Mouse (Mus musculus) 3T3-L1 (cell line): ENCODE measurements at regions not wholly inside any gene's neighbourhood (a gene's known extent, or its start where the extent isn't known, plus 50 kb on each side); places are given as distances from the start of the nearest gene placed in this dataset.
A peak's percentile ranks its signal among the peaks of the same experiment; 100 is the strongest.

Experiments used
- DNase-seq: peaks from one replicate; pipeline ENCODE4 v3.0.0-alpha.2; 2015; ENCODE audit warnings: low read depth, low spot score

DNA sequence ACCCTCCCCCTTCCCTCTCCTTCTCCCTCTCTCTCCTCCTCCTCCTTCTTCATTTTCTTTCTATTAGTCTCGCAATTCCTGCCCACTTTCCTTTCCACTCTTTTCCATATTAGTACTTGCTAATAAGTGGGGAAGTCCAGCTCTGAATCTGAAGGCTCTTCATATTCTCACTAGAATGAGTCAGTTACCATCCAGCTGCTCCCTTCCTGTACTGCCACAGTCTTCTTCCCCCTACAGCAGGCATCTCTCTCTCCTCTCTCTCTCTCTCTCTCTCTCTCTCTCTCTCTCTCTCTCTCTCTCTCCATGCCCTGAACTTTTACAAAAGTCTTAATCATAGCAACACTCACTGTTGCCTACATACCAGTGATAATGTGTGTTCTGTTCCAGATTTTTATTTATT lies 226.6 kb upstream of the Pter start:
- peak; percentile 38 for DNase-seq

DNA sequence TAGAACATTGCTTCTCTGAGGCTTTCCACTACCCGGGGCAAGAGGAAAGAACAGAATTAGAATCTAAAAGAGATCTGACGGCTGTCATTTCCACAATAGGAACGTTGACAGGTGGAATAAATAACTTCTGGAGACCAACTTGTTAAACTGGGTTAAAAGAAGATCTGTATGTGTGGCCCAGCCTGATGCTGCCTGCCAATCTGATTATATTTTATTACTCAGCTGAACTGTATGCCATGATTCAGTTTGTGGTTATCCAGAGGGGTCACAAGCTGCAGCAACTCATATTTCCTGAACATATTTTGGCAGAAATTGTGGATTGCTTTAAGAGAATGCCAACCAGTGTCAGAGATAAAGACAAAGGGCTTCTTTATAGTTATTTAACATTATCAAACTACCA lies 224.5 kb upstream of the Pter start:
- peak; percentile 90 for DNase-seq

DNA sequence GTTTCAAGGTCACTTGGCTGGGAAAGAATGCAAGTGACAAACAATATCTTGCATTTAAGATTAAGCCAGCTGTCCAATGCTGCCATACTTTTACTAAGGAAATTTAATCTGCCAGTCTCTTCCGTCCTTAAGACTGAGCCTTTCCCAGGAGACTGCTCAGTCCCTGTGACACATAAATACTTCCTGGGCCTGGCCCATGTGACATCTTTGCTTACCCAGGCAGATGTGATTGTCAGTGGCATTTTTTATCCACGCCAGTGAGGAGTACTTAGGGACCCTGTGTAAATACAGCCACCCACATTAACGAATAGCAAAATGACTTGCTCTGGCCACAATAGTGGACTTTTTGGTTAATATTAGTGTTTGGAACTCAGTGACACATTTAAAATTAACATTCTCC lies 216.3 kb upstream of the Pter start:
- DNase-seq: no peak

DNA sequence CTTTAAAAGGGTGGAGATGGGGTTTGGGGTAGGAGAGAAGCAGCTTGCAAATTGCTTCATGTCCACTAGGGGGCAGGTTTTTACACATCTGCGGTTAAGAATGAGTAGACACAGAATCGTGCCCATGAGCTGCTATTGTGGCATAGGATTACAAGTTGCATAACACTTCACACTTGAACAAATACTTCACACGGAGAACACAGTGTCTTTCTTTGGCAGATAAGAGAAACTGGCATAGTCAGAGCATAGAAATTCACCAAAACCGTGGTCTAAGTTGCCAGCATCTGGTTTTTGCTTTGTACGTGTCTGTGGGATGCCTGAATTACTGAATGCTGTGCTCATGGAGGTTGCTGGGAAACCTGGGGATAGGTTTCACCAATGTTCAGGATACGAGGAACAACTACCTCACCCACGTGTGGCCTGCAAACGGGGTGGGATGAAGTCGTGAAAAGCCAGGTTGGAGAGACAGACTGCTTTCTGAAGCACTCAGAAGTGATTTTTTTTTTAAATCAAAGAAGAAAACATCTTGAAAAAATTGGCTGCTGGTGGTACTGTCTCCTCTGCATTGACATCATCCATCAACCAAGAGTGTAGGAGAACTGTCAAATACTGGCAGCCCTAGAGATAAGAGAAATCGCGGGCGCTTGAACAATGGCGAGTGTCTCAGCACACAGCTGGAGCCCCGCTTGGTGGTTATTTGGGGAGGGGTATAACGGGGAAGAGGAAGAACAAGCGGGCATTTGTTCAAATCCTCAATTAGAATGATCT lies 214.5 kb upstream of the Pter start:
- peak; percentile 86 for DNase-seq

DNA sequence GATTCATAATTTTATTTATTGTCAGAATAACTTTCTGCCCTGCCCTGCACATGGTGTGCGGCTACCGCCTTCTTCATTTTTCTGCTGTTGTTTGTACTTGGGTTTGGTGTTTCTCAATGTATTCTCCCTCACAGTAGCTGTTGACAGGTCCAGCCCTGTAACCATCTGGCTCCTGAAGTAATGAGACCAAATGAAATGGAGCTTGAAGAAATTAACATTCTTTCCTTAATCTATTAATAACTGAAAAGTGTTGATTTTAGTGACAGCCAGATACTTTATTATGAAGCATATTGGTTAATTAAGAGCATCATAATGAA lies 214.0 kb upstream of the Pter start:
- DNase-seq: peak; percentile 19

DNA sequence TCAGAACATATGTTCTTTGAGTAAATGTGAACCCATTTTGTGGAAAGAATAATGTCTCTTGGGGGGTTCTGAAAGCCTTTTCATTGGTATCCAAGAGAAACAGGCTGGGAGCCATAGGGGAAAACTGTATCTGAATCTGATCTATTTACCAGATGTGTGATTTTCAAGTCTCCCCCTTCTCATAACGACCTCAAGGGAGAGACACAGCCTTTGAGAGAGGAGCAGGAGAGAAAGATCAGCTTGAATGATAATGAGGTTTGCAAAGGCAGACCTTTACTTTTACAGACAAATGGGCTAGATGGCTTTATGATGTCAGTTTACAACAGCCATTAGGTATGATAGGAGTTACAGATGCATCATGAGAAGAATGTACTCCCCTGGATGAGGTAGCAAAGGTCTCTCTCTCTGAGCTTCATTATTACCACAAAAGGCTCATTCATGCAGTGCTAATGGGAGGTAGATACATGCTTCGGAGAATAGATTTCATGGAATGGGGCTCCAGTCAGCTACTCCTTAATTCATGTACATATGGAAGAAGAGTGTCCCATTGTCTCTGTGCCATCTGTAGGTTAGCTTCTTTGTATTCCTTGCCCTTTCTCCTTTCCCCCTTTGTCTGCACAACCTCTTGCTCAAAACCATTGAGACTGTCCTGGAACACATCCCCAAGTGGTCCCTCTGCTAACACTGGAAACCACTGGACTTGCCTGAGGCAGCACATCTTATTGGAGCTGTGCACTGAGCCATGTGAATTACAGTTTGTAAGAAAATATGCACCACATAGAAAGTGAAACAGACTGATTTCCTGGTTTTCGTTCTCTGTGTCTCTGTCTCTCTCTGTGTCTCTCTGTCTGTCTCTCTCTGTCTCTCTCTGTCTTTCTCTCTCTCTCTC lies 207.5 kb upstream of the Pter start:
- no peak for DNase-seq

DNA sequence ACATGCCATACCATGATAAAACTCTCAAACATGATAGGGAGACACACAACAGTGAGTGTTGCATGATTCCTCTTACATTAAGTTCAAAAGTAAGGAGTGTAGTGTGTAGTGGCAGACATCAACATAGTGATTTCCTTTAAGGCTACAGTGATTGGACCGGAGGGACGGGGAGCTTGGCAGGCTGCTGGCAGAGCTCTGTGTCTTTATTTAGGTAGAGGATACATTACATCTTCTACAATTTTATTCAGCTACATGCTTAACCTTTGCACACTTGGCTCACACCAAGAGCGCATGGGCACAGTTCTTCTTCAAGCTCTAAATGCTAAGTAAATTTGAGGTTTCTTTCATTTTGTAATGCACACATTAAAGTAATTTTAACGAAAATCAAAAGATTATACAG lies 194.6 kb upstream of the Pter start:
- no peak for DNase-seq

DNA sequence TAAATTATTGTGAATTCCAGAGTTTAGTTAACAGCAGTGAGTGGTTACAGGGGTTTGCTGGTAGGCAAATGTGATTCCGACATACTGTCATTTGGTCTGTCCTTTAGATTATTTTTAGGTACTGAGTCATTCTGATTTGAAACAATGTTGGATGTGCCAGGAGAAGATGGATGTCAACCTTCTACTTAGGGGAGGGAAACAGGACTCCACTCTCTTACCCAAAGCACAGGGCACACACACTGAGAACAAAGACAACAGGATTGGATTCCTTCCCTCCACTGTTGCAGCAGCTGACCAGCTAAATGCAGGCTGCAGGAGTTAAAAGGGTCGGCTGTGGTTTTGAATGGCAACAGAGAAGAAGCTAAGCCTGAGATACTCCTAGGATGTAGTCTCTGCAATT lies 186.7 kb upstream of the Pter start:
- DNase-seq: peak; percentile 56

DNA sequence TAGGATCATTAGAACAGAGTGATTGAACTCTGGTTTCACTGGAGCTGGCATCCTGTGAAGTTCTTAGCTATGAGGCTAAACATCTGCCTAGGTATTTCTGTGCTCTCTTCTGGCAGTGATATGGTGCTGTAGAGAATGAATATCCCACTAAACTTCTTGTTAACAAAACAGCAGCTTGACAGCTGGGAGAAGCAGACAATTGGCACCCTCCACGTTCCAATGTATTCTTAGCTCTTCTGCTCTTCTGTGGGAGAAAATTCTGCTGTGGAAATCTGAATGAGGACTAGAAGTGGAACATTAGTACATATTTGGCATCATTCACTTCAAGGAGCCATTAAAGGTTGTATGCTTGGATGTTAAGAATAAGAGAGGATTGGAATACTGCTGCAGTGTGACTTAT lies 177.0 kb upstream of the Pter start:
- no peak for DNase-seq

DNA sequence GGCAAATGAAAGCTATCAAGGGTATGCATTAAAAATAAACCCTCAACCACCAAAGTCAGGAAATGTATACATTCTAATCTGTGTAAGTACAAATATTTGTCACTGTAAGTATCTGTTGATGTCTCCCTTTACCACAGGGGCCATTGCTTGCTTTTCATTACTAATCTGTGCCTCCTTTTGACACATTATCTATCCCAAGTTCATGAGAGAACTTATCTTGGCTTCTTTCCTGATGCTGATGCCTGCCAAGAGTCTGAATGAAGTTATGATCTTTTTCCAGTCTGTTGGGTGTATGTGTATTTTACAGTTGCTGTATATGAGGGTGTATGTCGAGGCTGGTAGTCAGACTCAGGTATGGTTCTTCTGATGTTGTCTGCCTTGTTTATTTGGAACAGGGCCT lies 165.0 kb upstream of the Pter start:
- DNase-seq: peak; percentile 46

DNA sequence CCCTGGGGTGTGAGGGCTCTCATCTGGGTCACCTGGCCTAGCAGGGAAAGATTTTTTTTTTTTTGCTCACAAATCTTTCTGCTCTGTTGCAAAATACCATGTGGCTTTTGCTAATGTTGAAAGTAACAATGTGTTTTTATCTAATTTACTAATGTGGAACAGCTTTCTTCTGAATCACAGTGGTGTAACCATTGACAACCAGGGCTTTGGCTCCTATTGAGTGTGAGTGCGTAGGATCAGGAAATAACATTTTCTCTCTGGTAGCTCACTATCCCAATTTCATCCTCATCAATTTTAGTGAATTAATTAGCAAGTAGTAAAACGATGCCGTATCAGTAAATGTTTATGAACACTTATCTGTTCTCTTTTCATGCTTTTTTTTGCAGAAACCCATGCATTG lies 163.9 kb upstream of the Pter start:
- DNase-seq: no peak

DNA sequence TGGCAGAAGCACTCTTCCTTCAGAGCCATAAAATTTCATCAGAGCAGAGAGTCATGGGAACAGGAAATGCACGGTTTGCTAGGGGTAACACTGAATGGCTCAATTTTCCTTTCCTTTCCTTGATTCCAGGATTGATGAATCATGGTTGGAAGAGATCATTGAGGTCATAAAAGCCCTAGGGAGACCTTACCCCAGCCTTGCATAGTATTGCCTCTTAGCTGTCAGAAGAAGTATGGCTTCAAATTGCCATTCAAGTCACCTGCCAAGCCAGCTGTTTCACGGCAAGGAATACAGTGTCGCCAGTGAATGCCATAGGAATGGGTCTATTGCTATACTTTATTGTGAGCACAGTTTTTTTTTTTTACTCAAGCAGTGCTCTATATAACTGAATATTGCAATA lies 162.4 kb upstream of the Pter start:
- peak; percentile 82 for DNase-seq

DNA sequence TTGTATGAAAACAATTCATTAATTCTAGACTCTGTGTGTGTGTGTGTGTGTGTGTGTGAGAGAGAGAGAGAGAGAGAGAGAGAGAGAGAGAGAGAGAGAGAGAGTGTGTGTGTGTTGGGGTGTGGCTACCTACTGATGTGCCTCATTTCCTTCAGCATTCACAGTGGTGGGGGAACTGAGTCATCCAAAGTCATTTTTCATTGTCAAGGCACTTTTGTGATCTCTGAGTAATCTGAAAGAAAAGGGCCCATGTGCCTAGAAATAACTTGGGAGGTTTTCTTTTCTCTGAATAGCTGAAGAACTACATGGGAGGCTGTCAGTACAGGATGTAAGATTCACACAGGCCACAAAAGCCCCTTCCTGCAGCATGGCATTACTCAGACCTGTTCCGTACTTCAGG lies 159.3 kb upstream of the Pter start:
- peak; percentile 95 for DNase-seq

DNA sequence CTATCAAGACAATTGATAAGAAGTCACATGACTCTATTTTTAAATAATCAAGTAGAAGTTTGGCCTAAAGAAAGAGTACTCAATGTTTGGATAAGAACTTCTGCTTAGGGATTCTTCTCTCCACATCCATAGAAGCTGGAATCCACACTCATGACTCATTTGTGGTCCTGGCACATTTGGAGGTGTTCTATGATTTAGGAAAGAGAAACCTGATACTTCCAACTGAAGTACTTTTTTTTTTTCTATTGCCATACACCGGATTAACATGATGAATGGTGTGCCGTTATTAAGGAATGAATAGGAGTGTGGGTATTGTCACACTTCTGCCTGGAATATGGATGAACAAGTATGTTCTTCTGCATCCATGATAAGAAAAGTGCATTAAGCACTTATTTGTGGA lies 158.5 kb upstream of the Pter start:
- DNase-seq: peak; percentile 95

DNA sequence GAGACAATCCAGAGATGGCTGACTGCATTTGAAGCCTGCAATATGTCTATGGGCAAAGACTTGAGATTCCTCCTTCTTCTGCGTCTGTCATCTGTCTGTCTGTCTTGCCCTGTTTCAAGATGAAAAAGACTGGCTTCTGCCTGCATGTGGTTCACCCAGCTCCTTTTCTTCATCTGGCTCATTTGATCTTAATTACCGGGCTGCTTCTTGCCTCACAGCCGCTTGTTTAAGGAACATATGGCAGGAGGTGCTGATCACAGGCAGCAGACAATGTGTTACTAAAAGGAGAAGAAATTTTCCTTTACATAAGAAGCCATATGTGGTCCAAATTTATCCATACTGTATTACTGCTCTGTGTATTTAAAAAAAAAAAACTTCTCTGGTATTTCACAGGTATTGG lies 147.0 kb upstream of the Pter start:
- DNase-seq: no peak

DNA sequence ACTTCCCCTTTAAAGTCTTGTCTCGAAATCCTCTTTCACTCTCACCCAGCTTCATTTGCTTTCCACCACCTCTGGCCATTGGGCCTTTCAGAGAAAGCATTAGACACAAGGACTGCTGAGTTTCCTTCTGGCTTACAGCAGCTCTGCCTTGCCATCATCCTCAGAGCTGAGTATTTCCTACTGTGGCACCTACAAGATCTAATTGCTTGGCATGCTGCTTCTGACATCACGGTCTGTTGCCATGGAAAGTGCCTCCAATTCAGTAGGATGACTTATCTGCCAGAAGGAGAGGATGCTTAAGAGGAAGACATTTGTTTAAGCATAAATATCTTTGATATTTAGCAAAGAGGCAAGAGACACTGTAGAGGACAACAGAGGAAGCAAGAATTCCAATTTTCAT lies 146.1 kb upstream of the Pter start:
- DNase-seq: no peak

DNA sequence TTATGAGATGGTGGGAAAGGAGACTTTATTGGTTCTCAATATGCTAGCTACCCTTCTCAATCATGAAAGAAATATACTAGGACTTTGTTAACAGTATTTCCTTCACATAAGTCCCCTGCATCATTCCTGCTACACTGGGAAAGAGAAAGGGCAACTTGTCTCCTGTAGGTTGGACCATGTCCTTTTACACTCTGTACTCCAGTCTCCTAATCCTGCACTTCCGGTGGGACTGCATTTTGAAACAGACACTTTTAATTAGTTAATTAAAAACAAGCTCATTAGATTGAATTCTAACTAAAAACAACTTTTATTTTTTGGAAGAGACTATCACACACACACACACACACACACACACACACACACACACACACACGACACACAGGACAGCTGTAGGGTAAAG lies 131.2 kb upstream of the Pter start:
- no peak for DNase-seq

DNA sequence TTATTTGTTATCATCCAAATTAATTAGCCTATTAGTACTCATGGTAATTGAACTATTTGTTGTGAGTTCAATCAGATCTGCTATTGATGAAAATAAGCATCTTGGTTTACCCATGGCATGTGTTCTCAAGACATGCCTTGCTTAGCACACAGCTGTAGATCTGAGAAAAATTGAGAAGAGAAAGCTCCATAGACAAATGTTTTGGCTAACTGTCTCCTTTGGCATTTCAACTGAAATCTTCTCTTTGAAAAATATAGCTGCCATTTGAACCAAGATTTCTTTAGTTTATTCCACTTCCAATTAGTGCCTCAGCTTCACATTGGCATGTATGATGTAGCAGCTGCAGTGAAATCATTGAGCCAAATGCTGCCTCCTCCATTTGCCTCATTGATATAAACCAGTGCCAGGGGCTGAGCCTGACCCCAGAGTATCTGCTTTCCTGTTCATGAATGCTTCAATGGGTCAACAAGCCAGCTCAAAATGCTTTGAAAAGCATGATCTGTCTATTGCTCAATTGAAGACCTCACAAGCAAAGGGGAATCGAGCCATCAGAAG lies 126.1 kb upstream of the Pter start:
- no peak for DNase-seq

DNA sequence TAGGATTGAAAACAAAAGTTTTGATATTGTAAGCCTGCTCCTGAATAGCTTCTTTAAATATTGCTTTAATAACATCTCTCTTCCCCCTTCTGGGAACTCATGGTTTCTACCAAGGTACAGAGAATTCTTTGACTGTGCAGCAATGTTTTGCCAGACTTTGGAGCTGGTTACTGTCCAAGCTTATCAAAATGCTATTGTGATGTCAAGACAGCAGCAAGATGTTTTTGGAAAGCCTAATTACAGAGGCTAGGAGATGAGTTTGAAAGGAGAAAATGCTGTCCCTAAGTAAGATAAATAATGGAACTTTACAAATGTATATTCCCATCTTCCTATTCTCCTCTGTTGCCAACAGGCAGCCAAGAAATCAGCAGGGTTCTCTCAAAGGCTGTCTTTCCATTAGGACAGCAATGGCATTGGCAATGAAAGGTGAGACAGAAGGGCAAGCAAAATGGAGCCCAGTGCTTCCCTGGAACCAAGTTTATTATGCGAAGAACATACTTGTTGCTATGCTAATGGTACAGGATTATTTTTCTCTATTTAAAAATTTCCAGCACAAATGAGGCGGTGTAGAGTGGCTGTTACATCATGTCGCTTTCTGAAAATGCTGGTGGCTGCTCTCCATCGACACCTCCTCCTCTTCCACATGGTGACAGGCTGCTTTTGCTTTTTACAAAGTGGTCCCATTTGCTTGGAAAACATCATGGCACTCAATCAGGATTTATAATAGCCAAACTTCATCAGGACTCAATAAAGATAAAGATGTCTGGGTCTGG lies 124.5 kb upstream of the Pter start:
- DNase-seq: no peak

DNA sequence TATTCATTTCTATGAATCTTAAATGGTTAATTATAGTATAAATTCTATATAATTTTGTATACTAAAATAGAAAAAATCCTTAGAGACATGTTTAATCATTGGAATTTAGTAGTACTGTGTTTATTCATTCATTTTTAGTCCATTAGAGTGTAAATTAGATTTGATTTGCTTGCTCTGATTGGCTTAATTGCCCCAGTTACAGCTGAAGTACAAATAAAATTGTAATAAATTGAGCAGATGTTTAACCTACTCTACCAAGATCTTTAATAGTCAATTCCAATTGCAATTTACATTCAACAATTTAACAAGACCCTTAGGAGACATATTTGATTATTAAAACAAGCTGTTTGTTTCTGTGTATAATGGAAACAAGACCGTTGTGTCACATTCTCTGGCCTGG lies 121.2 kb upstream of the Pter start:
- DNase-seq: no peak

DNA sequence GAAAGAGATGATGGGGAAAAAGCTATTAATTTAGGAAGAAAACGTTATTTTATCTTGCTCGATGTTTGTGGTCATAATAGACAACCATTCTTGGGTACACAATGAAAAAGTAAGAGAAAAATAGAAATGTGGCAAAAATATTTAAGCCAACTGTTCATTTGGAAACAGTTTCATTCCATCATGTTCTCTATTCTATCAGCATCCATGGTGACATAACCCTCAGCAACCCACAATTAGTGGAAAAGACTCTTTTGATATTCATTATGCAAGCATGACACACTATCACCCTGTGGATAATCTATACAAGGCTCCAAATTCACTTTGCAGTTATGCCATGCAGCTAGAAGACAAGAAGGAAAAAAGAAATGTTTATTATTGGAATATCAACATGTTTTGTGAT lies 118.7 kb upstream of the Pter start:
- no peak for DNase-seq

DNA sequence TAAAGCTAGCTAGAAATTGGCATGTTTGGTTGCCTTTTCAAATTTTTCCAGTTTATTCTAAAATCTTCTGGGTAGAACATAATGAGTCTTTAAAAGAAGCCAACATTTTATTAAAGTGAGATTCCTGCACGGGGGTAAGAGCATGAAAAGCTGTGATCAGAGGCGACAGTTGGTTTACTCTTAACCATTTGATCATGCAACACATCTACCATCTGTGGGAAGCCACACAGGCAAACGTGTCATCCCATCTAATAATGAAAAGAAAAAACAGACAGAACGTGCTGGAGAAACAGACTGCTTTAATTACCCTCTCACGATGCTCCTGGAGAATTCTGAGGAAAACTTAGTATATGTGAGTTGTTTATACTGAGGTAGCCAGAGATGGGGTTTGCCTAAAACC lies 115.4 kb upstream of the Pter start:
- no peak for DNase-seq
